ENCODE assay signal across 7 mouse cellular contexts in the genomic region with DNA sequence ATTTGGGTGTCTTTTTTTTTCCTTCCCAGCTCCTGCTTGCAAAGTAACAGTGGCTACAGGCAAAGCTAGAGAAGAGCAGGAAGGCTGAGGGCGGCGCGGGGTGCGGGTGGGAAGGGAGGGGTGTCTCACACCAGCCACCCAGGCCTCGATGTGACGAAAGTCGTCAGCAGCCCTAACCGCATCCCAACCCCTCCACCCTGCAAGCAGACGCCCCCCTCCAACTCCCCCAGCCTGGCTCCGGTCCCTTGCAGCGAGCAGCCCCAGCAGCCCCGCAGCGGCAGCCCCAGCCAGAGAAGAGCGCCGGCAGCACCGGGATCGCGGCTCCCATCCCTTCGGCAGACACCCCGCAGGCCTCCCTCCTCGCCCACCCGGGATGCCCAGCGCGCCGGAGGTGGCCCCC. TPM values are rescaled to one million over a fixed set of nuclear protein-coding genes. Genes with fewer than 3 reads are reported as not detected.
DNase-seq lines count a peak whose midpoint lies in the region; ATAC-seq and TF ChIP-seq lines count a peak whose summit lies in the region.

No protein-coding gene starts in this region.

- no peaks in the 10 kb centered on the region for H3K9me3 ChIP-seq in MEL (replicated peaks; ENCODE audit: insufficient read depth, low read length)
- no peaks in the 10 kb centered on the region for H3K9me3 ChIP-seq in forebrain, postnatal 0 days (ENCODE audit: low read length)
- no peaks in the 10 kb centered on the region for H3K9me3 ChIP-seq in hindbrain, embryonic 15.5 days

- TF ChIP-seq CTCF in MEL (IDR thresholded peaks at IDR 0.05 in 2 of 3, conservative IDR thresholded peaks at IDR 0.05 in 1 of 3; ENCODE audit: control insufficient read depth in 1 of 3, insufficient read depth in 1 of 3, low read depth in 2 of 3, low read length in 3 of 3, poor library complexity in 1 of 3, severe bottlenecking in 1 of 3): no peak
- TF ChIP-seq CTCF in forebrain, postnatal 0 days (IDR thresholded peaks at IDR 0.05; ENCODE audit: low read depth): no peak

- no peak for DNase-seq in MEL (ENCODE audit: low read depth, low spot score)
- DNase-seq in adrenal gland, postnatal 4 days (ENCODE audit: low spot score in 2 of 2): peak; percentile 11 to 17
- DNase-seq in forebrain, postnatal 0 days: peak; percentile 78
- peak; percentile 52 to 56 for DNase-seq in left cerebral cortex, postnatal 14 days (ENCODE audit: low spot score in 2 of 2)
- DNase-seq in mesoderm, embryonic 11.5 days (ENCODE audit: low read depth, low spot score): peak; percentile 41
- peak; percentile 68 for DNase-seq in right cerebral cortex, postnatal 4 days

- peaks cover 0 to 17% of the 10 kb centered on the region in 2 experiments; a peak in 2 of 4 replicates for H3K4me1 ChIP-seq in MEL (ENCODE audit: control insufficient read depth in 1 of 2, insufficient read depth in 2 of 2, low read length in 2 of 2)
- peaks cover 19% of the 10 kb centered on the region for H3K4me1 ChIP-seq in forebrain, postnatal 0 days (ENCODE audit: insufficient read depth)
- peaks cover 50% of the 10 kb centered on the region for H3K4me1 ChIP-seq in hindbrain, embryonic 15.5 days (replicated peaks)

- peak overlapping the region; percentile 47 to 61; a peak in 3 of 4 replicates for H3K4me3 ChIP-seq in MEL (ENCODE audit: control insufficient read depth in 1 of 2, insufficient read depth in 1 of 2, low read depth in 2 of 2, low read length in 2 of 2)
- H3K4me3 ChIP-seq in forebrain, postnatal 0 days (ENCODE audit: low read depth, low read length): peak overlapping the region; percentile 96
- peak overlapping the region; percentile 92 for H3K4me3 ChIP-seq in hindbrain, embryonic 15.5 days

- no peak for TF ChIP-seq RAD21 in MEL (IDR thresholded peaks at IDR 0.05; ENCODE audit: low read depth, low read length)

- ATAC-seq in forebrain, postnatal 0 days: peak; percentile 59
- peak; percentile 29; the same call in 1 of the 2 replicates for ATAC-seq in hindbrain, embryonic 15.5 days (ENCODE audit: low FRiP score, low read depth)

- 9% methylated on average over 25 of the region's 25 CpGs for WGBS in forebrain, postnatal 0 days
- WGBS in hindbrain, embryonic 15.5 days: 2% methylated on average over 14 of the region's 25 CpGs

- H3K9ac ChIP-seq in MEL (ENCODE audit: control insufficient read depth, low read depth, low read length, poor library complexity, severe bottlenecking): no peak overlapping the region
- H3K9ac ChIP-seq in forebrain, postnatal 0 days: peak overlapping the region; percentile 91
- H3K9ac ChIP-seq in hindbrain, embryonic 15.5 days: peak overlapping the region; percentile 99

- no peak overlapping the region for H3K27ac ChIP-seq in MEL (ENCODE audit: control insufficient read depth, low read depth, low read length)
- H3K27ac ChIP-seq in forebrain, postnatal 0 days (ENCODE audit: low read depth, low read length): peak overlapping the region; percentile 97
- peak overlapping the region; percentile 98 for H3K27ac ChIP-seq in hindbrain, embryonic 15.5 days (replicated peaks)

- no peaks in the 10 kb centered on the region for H3K79me2 ChIP-seq in MEL (ENCODE audit: control insufficient read depth, insufficient read depth, low read length, poor library complexity)

- no peak for TF ChIP-seq POLR2A in MEL (IDR thresholded peaks at IDR 0.05; ENCODE audit: control insufficient read depth in 1 of 2, insufficient read depth in 1 of 2, low read depth in 1 of 2, low read length in 2 of 2, poor library complexity in 1 of 2)

- H3K27me3 ChIP-seq in MEL (ENCODE audit: control insufficient read depth in 1 of 2, insufficient read depth in 2 of 2, low read length in 2 of 2): peaks cover 9 to 12% of the 10 kb centered on the region in 2 experiments
- H3K27me3 ChIP-seq in forebrain, postnatal 0 days (ENCODE audit: insufficient read depth, low read length): no peaks in the 10 kb centered on the region
- no peaks in the 10 kb centered on the region for H3K27me3 ChIP-seq in hindbrain, embryonic 15.5 days

- intact Hi-C loops in left cerebral cortex, postnatal 14 days (cut with DNase I): loop anchor here (5.0 to 10.0 kb wide), 3 partner anchors 85 to 267 kb away; no protein-coding TSS in a partner anchor

- TF ChIP-seq EP300 in MEL (IDR thresholded peaks at IDR 0.05; ENCODE audit: low read depth in 1 of 2, low read length in 2 of 2): no peak

- peaks cover 0 to 9% of the 10 kb centered on the region in 2 experiments; a peak in 2 of 4 replicates for H3K36me3 ChIP-seq in MEL (ENCODE audit: control insufficient read depth in 1 of 2, insufficient read depth in 2 of 2, low read length in 2 of 2)
- no peaks in the 10 kb centered on the region for H3K36me3 ChIP-seq in forebrain, postnatal 0 days (ENCODE audit: insufficient read depth)
- H3K36me3 ChIP-seq in hindbrain, embryonic 15.5 days: no peaks in the 10 kb centered on the region

- peak overlapping the region; percentile 83 for H3K4me2 ChIP-seq in forebrain, postnatal 0 days (ENCODE audit: low read depth)
- H3K4me2 ChIP-seq in hindbrain, embryonic 15.5 days: peak overlapping the region; percentile 62

TF ChIP-seq in MEL, 35 proteins besides CTCF, POLR2A, EP300 and RAD21:
- no peak for TF ChIP-seq ZC3H11A (IDR thresholded peaks at IDR 0.05; ENCODE audit: low read depth, low read length)
- TF ChIP-seq MAX (IDR thresholded peaks at IDR 0.05; ENCODE audit: low read length): no peak
- no peak for TF ChIP-seq MYB (IDR thresholded peaks at IDR 0.05; ENCODE audit: low read depth, low read length)
- TF ChIP-seq USF2 (IDR thresholded peaks at IDR 0.05; ENCODE audit: borderline replicate concordance in 1 of 2, insufficient read depth in 1 of 2, low read depth in 1 of 2, low read length in 2 of 2): no peak
- TF ChIP-seq NELFE (IDR thresholded peaks at IDR 0.05; ENCODE audit: low read depth, low read length): no peak
- no peak for TF ChIP-seq RCOR1 (IDR thresholded peaks at IDR 0.05; ENCODE audit: low read depth, low read length)
- TF ChIP-seq HCFC1 (IDR thresholded peaks at IDR 0.05; ENCODE audit: low read depth, low read length): no peak
- TF ChIP-seq TCF12 (IDR thresholded peaks at IDR 0.05; ENCODE audit: low read depth, low read length): no peak
- no peak for TF ChIP-seq USF1 (IDR thresholded peaks at IDR 0.05; ENCODE audit: low read depth, low read length)
- TF ChIP-seq KAT2A (conservative IDR thresholded peaks at IDR 0.05; ENCODE audit: low read depth, low read length): no peak

RNA-seq across cellular contexts. Expression of a gene that starts 0.4 kb away (rescaled TPM):
- 0.04 and 0.07 TPM in 2 replicates for total RNA-seq in MEL (2012; rRNA removed)
- under 1 TPM in 1 of 2 experiments, not detected in 1; 0.91 TPM for polyA plus RNA-seq in MEL (2012; ENCODE audit: insufficient read depth in 1 of 2, insufficient read length in 2 of 2, low read depth in 1 of 2, low replicate concordance in 2 of 2, missing spikeins in 1 of 2)
- total RNA-seq in adrenal gland, postnatal 4 days (2021): 10 to 100 TPM; 82.4 to 91.7 TPM
- 36.8 and 43.2 TPM in 2 replicates for total RNA-seq in forebrain, postnatal 0 days (2014; rRNA removed)
- 17.0 and 25.5 TPM in 2 replicates for polyA plus RNA-seq in forebrain, postnatal 0 days (2015; fragmentation: Nextera tagmentation; extraction: Ambion mirVana)
- 33.9 and 34.2 TPM in 2 replicates for polyA plus RNA-seq in hindbrain, embryonic 15.5 days (2015; fragmentation: Nextera tagmentation; extraction: Ambion mirVana)
- total RNA-seq in left cerebral cortex, postnatal 14 days (2021): 10 to 100 TPM; 70.0 to 76.7 TPM

Comparison
In these comparisons a context has a peak if more than half of its experiments do, and no peak if none do; other contexts are left out.
1. RNA of a gene that starts 0.4 kb away (total RNA-seq): 82.4 to 91.7 TPM in adrenal gland, postnatal 4 days, 70.0 to 76.7 TPM in left cerebral cortex, postnatal 14 days and 36.8 to 43.2 TPM in forebrain, postnatal 0 days; 0.04 to 0.07 TPM in MEL; every median in the first group is over 10 times any median in the second.
2. Peak in every context shown above with its lines, with median percentiles within 50 percentile points of each other: H3K4me3 ChIP-seq.